Mouse (Mus musculus): ENCODE results near the gene Try5. TPM values are rescaled to one million over a fixed set of nuclear protein-coding genes. Genes with fewer than 3 reads are reported as not detected.
"Not testable (repeated sequence)": the region's sequence is repeated elsewhere in the genome, so short reads cannot be mapped to it uniquely, and the experiment has no call there.

Gene Try5
- polyA plus RNA-seq (2014; fragmentation: Nextera tagmentation; extraction: Ambion mirVana): not detected in 2 replicates

DNA sequence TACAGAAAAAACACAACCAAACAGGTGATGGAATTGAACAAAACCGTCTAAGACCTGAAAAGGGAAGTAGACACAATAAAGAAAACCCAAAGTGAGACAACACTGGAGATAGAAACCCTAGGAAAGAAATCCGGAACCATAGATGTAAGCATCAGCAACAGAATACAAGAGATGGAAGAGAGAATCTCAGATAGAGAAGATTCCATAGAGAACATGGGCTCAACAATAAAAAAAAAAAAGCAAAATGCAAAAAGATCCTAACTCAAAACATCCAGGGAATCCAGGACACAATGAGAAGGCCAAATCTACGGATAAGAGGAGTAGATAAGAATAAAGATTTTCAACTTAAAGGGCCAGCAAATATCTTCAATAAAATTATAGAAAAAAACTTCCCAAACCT lies at the start of gene Try5:
Gene Try5, minus strand, starts transcription at position 101 of the 400 bp plus-strand sequence.
- H3K9ac ChIP-seq (ENCODE audit: low read depth, low read length); H3K27me3 ChIP-seq (ENCODE audit: control insufficient read depth, insufficient read depth, low read length); ATAC-seq (ENCODE audit: low FRiP score); H3K9me3 ChIP-seq (ENCODE audit: control insufficient read depth, low read length); DNase-seq (ENCODE audit: low spot score); H3K4me3 ChIP-seq (ENCODE audit: low read depth, low read length); H3K36me3 ChIP-seq (ENCODE audit: control insufficient read depth, insufficient read depth, low read length); H3K4me2 ChIP-seq (replicated peaks; ENCODE audit: low read depth, low read length); H3K27ac ChIP-seq (ENCODE audit: low read depth, low read length); H3K4me1 ChIP-seq (replicated peaks; ENCODE audit: control insufficient read depth, insufficient read depth, low read length): not testable (repeated sequence)
- WGBS: 85% methylated on average over 3 of the region's 3 CpGs

DNA sequence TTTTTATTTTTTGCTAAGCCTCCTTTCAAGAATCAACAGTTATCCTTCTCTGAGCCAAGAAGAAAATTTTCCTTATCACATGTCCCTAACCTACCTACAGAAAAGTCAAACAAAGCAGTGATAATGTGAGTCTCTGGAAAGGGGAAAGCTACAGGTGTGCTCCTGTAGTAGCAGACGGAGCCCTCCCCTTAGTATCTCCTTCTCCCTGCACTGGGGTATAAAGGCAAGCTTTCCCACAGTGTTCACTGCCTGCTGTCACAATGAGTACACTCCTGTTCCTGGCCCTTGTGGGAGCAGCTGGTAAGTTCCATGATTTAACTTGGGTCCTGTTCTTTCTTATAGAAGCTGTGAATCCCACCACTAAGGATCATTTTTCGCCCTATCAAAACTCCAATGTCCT lies 37.3 kb upstream of the Try5 start, which contains the start of gene Try10:
Gene Try10, plus strand, starts transcription at position 174 of the 400 bp plus-strand sequence.
- DNase-seq (ENCODE audit: low spot score) (no peak), ATAC-seq (ENCODE audit: low FRiP score) (no peak)
- Histone ChIP-seq H3K4me1 (replicated peaks; ENCODE audit: control insufficient read depth, insufficient read depth, low read length) (no peaks in the 10 kb centered on the region), H3K27ac (ENCODE audit: low read depth, low read length) (no peak within 1 kb of the TSS), H3K9me3 (ENCODE audit: control insufficient read depth, low read length) (no peaks in the 10 kb centered on the region), H3K27me3 (ENCODE audit: control insufficient read depth, insufficient read depth, low read length) (no peaks in the 10 kb centered on the region), H3K4me2 (replicated peaks; ENCODE audit: low read depth, low read length) (no peak within 1 kb of the TSS), H3K9ac (ENCODE audit: low read depth, low read length) (no peak within 1 kb of the TSS), H3K4me3 (ENCODE audit: low read depth, low read length) (no peak within 1 kb of the TSS), H3K36me3 (ENCODE audit: control insufficient read depth, insufficient read depth, low read length) (no peaks in the 10 kb centered on the region)
- 72% methylated on average over 2 of the region's 2 CpGs for WGBS

DNA sequence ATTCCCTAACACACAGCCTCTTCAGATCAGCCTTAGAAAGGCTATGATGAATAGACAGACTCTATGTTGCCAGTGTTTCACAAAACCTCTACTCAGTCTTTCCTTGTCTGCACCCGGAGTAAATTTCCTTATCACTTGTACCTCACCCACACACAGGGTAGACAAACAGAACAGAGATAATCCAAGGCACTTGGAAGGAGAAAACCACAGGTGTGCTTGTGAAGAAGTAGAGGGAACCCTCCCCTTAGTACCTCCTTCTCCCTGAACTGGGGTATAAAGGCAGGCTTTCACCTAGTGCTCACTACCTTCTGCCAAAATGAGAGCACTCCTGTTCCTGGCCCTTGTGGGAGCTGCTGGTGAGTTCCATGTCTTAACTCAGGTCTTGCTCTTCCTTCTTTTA lies 14.7 kb downstream of the Try5 start, which contains the start of gene Try4:
Gene Try4, plus strand, starts transcription at position 301 of the 400 bp plus-strand sequence.
- WGBS: 82% methylated on average over 1 of the region's 1 CpGs
- H3K27me3 ChIP-seq (ENCODE audit: control insufficient read depth, insufficient read depth, low read length): no peaks in the 10 kb centered on the region
- ATAC-seq (ENCODE audit: low FRiP score): no peak

DNA sequence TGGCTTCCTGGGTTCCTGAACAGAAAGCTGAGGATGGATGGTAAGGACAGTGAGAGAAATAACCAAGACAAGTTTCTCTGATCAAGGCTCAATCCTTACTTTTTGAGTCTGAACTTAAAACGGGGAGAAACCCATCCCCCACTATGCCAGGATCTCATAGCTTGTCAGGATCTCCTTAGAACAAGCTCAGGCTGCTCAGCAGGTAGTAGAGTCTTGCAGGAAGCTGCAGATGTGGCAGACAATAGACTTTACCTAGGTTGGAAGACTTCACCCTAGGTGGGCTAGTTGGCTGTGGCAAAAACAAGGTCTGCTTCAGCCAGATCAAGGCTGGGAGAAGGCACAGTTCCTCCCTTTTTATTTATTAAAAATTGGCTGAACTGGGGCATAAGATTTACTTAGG lies 18.4 kb downstream of the Try5 start:
- ATAC-seq (ENCODE audit: low FRiP score) (no peak), DNase-seq (ENCODE audit: low spot score) (no peak)
- Histone ChIP-seq H3K27ac (ENCODE audit: low read depth, low read length) (no peak overlapping the region), H3K4me1 (replicated peaks; ENCODE audit: control insufficient read depth, insufficient read depth, low read length) (no peaks in the 10 kb centered on the region), H3K9ac (ENCODE audit: low read depth, low read length) (no peak overlapping the region), H3K27me3 (ENCODE audit: control insufficient read depth, insufficient read depth, low read length) (no peaks in the 10 kb centered on the region), H3K9me3 (ENCODE audit: control insufficient read depth, low read length) (no peaks in the 10 kb centered on the region), H3K4me2 (replicated peaks; ENCODE audit: low read depth, low read length) (no peak overlapping the region), H3K4me3 (ENCODE audit: low read depth, low read length) (no peak overlapping the region), H3K36me3 (ENCODE audit: control insufficient read depth, insufficient read depth, low read length) (no peaks in the 10 kb centered on the region)
- WGBS: 8% methylated on average over 1 of the region's 1 CpGs

More for the DNA sequence above, 14.7 kb downstream of the Try5 start, which contains the start of gene Try4:
- no peak for DNase-seq (ENCODE audit: low spot score)
- no peaks in the 10 kb centered on the region for H3K4me1 ChIP-seq (replicated peaks; ENCODE audit: control insufficient read depth, insufficient read depth, low read length)
- H3K4me2 ChIP-seq (replicated peaks; ENCODE audit: low read depth, low read length): no peak within 1 kb of the TSS
- H3K4me3 ChIP-seq (ENCODE audit: low read depth, low read length): no peak within 1 kb of the TSS
- no peak within 1 kb of the TSS for H3K9ac ChIP-seq (ENCODE audit: low read depth, low read length)
- H3K36me3 ChIP-seq (ENCODE audit: control insufficient read depth, insufficient read depth, low read length): no peaks in the 10 kb centered on the region
- no peak within 1 kb of the TSS for H3K27ac ChIP-seq (ENCODE audit: low read depth, low read length)
- no peaks in the 10 kb centered on the region for H3K9me3 ChIP-seq (ENCODE audit: control insufficient read depth, low read length)

DNA sequence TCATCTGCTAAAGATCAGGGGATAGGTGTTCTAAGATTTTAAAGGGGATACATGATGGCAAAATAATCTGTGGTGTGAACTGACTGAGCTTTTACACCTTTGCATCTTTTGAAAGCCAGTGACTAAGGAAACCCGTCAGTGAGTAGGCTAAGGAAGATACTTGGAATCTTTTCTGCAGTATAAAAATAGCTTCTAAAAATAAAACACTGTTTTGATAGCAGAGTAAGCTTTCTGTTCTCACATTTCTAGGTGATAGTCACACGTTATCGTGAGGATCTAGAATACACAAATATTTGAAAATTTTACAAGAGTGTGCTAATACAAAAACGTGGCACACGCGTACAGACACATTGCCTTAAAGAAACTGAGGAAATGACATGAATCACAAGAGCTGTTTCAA lies 50.5 kb downstream of the Try5 start:
- 90% methylated on average over 6 of the region's 6 CpGs for WGBS
- Histone ChIP-seq H3K4me2 (replicated peaks; ENCODE audit: low read depth, low read length) (no peak overlapping the region), H3K9me3 (ENCODE audit: control insufficient read depth, low read length) (no peaks in the 10 kb centered on the region), H3K27me3 (ENCODE audit: control insufficient read depth, insufficient read depth, low read length) (no peaks in the 10 kb centered on the region), H3K36me3 (ENCODE audit: control insufficient read depth, insufficient read depth, low read length) (no peaks in the 10 kb centered on the region), H3K9ac (ENCODE audit: low read depth, low read length) (no peak overlapping the region), H3K4me3 (ENCODE audit: low read depth, low read length) (no peak overlapping the region), H3K4me1 (replicated peaks; ENCODE audit: control insufficient read depth, insufficient read depth, low read length) (no peaks in the 10 kb centered on the region), H3K27ac (ENCODE audit: low read depth, low read length) (no peak overlapping the region)
- no peak for DNase-seq (ENCODE audit: low spot score)
- ATAC-seq (ENCODE audit: low FRiP score): no peak

DNA sequence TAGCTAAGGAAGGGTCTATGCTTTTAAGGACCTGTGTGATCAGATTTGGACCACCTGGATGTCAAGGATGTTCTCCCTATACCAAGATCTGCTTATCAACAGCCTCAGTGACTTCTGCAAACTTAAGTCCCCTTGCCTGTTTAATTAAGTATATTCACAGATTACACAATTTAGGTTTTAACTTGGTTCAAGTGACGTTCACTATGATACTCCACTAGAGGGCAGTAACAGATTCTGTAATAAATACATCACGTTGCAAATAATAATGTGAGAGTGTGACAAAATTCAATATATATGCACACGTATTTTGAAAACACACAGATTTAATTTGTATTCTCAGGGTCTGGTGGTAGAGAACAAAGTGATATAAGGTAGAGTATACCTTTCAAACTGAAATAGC lies 53.8 kb downstream of the Try5 start:
- Histone ChIP-seq H3K9me3 (ENCODE audit: control insufficient read depth, low read length) (no peaks in the 10 kb centered on the region), H3K27me3 (ENCODE audit: control insufficient read depth, insufficient read depth, low read length) (no peaks in the 10 kb centered on the region), H3K4me2 (replicated peaks; ENCODE audit: low read depth, low read length) (no peak overlapping the region), H3K4me1 (replicated peaks; ENCODE audit: control insufficient read depth, insufficient read depth, low read length) (no peaks in the 10 kb centered on the region), H3K27ac (ENCODE audit: low read depth, low read length) (no peak overlapping the region), H3K9ac (ENCODE audit: low read depth, low read length) (no peak overlapping the region), H3K4me3 (ENCODE audit: low read depth, low read length) (no peak overlapping the region), H3K36me3 (ENCODE audit: control insufficient read depth, insufficient read depth, low read length) (no peaks in the 10 kb centered on the region)
- DNase-seq (ENCODE audit: low spot score) (no peak), ATAC-seq (ENCODE audit: low FRiP score) (no peak)
- 54% methylated on average over 3 of the region's 3 CpGs for WGBS

Other genes with a start within 250 kb of the Try5 start
- not detected in 2 replicates for gene Try4, start 14.6 kb downstream of the Try5 start, polyA plus RNA-seq (2014; fragmentation: Nextera tagmentation; extraction: Ambion mirVana)
- not detected in 2 replicates for gene Try10, start 37.3 kb upstream of the Try5 start, polyA plus RNA-seq (2014; fragmentation: Nextera tagmentation; extraction: Ambion mirVana)
- gene Prss3, start 60.8 kb upstream of the Try5 start, polyA plus RNA-seq (2014; fragmentation: Nextera tagmentation; extraction: Ambion mirVana): 0.26 and 0.32 TPM in 2 replicates
- gene Gm5771, start 75.5 kb upstream of the Try5 start, polyA plus RNA-seq (2014; fragmentation: Nextera tagmentation; extraction: Ambion mirVana): not detected in 2 replicates
- 0.22 and 0.69 TPM in 2 replicates for gene Gm10334, start 129.3 kb upstream of the Try5 start, polyA plus RNA-seq (2014; fragmentation: Nextera tagmentation; extraction: Ambion mirVana)
- not detected in 2 replicates for gene Prss1, start 142.1 kb upstream of the Try5 start, polyA plus RNA-seq (2014; fragmentation: Nextera tagmentation; extraction: Ambion mirVana)
- gene Prss2, start 204.9 kb upstream of the Try5 start, polyA plus RNA-seq (2014; fragmentation: Nextera tagmentation; extraction: Ambion mirVana): not detected in 2 replicates